Mouse (Mus musculus) effector memory CD4-positive, alpha-beta T cell, adult 5 months (primary cell): ENCODE data around the gene Mfsd12. TPM values are rescaled to one million over a fixed set of nuclear protein-coding genes. Genes with fewer than 3 reads are reported as not detected.

ENCODE experiments used
- polyA plus RNA-seq: library from polyadenylated mRNA; unstranded; fragments of 100-300 nt; shearing (Covaris generic); gene quantifications from one replicate; pipeline ENCODE4 v1.2.1, GENCODE M21; 2017

Gene Mfsd12
- 3.1 TPM for polyA plus RNA-seq

GRCm38 (mm10) chr10:81356991-81357844 is at the start of gene Mfsd12:
Gene Mfsd12 (plus strand): TSS chr10:81357491.

GRCm38 (mm10) chr10:81320550-81321347 is 36.5 kb upstream of the Mfsd12 start, which contains the start of gene Cactin:
Gene Cactin (plus strand): TSS chr10:81321103.

GRCm38 (mm10) chr10:81328386-81328785 is 28.9 kb upstream of the Mfsd12 start, which contains the start of gene Tbxa2r:
Gene Tbxa2r (plus strand): TSS chr10:81328731.

GRCm38 (mm10) chr10:81342686-81343505 is 14.4 kb upstream of the Mfsd12 start, which contains the start of gene Gipc3:
Gene Gipc3 (minus strand): TSS chr10:81343266.

GRCm38 (mm10) chr10:81350351-81351063 is 6.8 kb upstream of the Mfsd12 start, which contains the start of gene Hmg20b:
Gene Hmg20b (minus strand): TSS chr10:81350480.

GRCm38 (mm10) chr10:81365672-81366476 is 8.6 kb downstream of the Mfsd12 start, which contains the start of gene 4930404N11Rik:
Gene 4930404N11Rik (minus strand): TSS chr10:81365816.

GRCm38 (mm10) chr10:81377793-81378552 is 20.7 kb downstream of the Mfsd12 start, which contains the start of gene Fzr1:
Gene Fzr1 (minus strand): TSS chr10:81378516.

GRCm38 (mm10) chr10:81383802-81384604 is 26.7 kb downstream of the Mfsd12 start, which contains the start of the genes Dohh and Gm48551:
Gene Dohh (plus strand): TSS chr10:81384428.
Gene Gm48551 (plus strand): TSS chr10:81384466.

GRCm38 (mm10) chr10:81388505-81389055 is 31.3 kb downstream of the Mfsd12 start, which contains the start of gene Gm48552:
Gene Gm48552 (plus strand): TSS chr10:81389005.

GRCm38 (mm10) chr10:81392781-81393185 is 35.5 kb downstream of the Mfsd12 start, which contains the start of gene Smim24:
Gene Smim24 (plus strand): TSS chr10:81393051.

Other genes starting within 250 kb of the Mfsd12 start
- 74.9 TPM for gene Zbtb7a, start 222.3 kb upstream of the Mfsd12 start, polyA plus RNA-seq
- 39.4 TPM for gene Pias4, start 189.6 kb upstream of the Mfsd12 start, polyA plus RNA-seq
- gene Eef2, start 180.9 kb upstream of the Mfsd12 start, polyA plus RNA-seq: 872 TPM
- 90.2 TPM for gene Dapk3, start 174.5 kb upstream of the Mfsd12 start, polyA plus RNA-seq
- gene 4930442H23Rik, start 173.6 kb upstream of the Mfsd12 start, polyA plus RNA-seq: 0.70 TPM
- gene Nmrk2, start 155.4 kb upstream of the Mfsd12 start, polyA plus RNA-seq: 0.21 TPM
- gene Atcay, start 126.7 kb upstream of the Mfsd12 start, polyA plus RNA-seq: 5.9 TPM
- gene Zfr2, start 124.3 kb upstream of the Mfsd12 start, polyA plus RNA-seq: 5.5 TPM
- gene Matk, start 104.6 kb upstream of the Mfsd12 start, polyA plus RNA-seq: 59.6 TPM
- 146 TPM for gene Mrpl54, start 90.6 kb upstream of the Mfsd12 start, polyA plus RNA-seq
- 40.4 TPM for gene Apba3, start 90.5 kb upstream of the Mfsd12 start, polyA plus RNA-seq
- gene Tjp3, start 65.9 kb upstream of the Mfsd12 start, polyA plus RNA-seq: 10.0 TPM
- 81.0 TPM for gene Pip5k1c, start 64.5 kb upstream of the Mfsd12 start, polyA plus RNA-seq
- 42.4 TPM for gene Cactin, start 36.4 kb upstream of the Mfsd12 start, polyA plus RNA-seq
- 14.6 TPM for gene Tbxa2r, start 28.8 kb upstream of the Mfsd12 start, polyA plus RNA-seq
- gene Gipc3, start 14.2 kb upstream of the Mfsd12 start, polyA plus RNA-seq: not detected
- 27.3 TPM for gene Hmg20b, start 7.0 kb upstream of the Mfsd12 start, polyA plus RNA-seq
- gene 4930404N11Rik, start 8.3 kb downstream of the Mfsd12 start, polyA plus RNA-seq: not detected
- 46.9 TPM for gene Fzr1, start 21.0 kb downstream of the Mfsd12 start, polyA plus RNA-seq
- gene Dohh, start 26.9 kb downstream of the Mfsd12 start, polyA plus RNA-seq: 41.2 TPM
- gene Gm48551, start 27.0 kb downstream of the Mfsd12 start, polyA plus RNA-seq: 1.6 TPM
- 1.6 TPM for gene Gm48552, start 31.5 kb downstream of the Mfsd12 start, polyA plus RNA-seq
- gene Smim24, start 35.6 kb downstream of the Mfsd12 start, polyA plus RNA-seq: 1.1 TPM
- 17.9 TPM for gene Nfic, start 98.1 kb downstream of the Mfsd12 start, polyA plus RNA-seq
- gene Celf5, start 125.2 kb downstream of the Mfsd12 start, polyA plus RNA-seq: not detected
- gene Ncln, start 138.9 kb downstream of the Mfsd12 start, polyA plus RNA-seq: 104 TPM
- 64.0 TPM for gene S1pr4, start 142.6 kb downstream of the Mfsd12 start, polyA plus RNA-seq
- 89.2 TPM for gene Gna15, start 166.7 kb downstream of the Mfsd12 start, polyA plus RNA-seq
- gene Gna11, start 187.7 kb downstream of the Mfsd12 start, polyA plus RNA-seq: 9.8 TPM
- 893 TPM for gene Aes, start 202.0 kb downstream of the Mfsd12 start, polyA plus RNA-seq
- gene Tle2, start 217.1 kb downstream of the Mfsd12 start, polyA plus RNA-seq: 1.2 TPM
- 1.5 TPM for gene Tle6, start 243.6 kb downstream of the Mfsd12 start, polyA plus RNA-seq
- 2.0 TPM for gene BC025920, start 248.8 kb downstream of the Mfsd12 start, polyA plus RNA-seq